Mouse (Mus musculus) WW6 (cell line): Measurements from ENCODE around the gene Zzef1.

Source experiments
- DNase-seq: peaks from one replicate; pipeline ENCODE4 v3.0.0-alpha.2; 2013; ENCODE audit warnings: low read depth, low spot score

The Zzef1 gene

GRCm38 (mm10) chr11:72954216-72954615, 158.2 kb downstream of the Zzef1 start:
- no peak for DNase-seq

- DNase-seq, result no peak
Measured at GRCm38 (mm10) chr11:72955339-72955974, 159.4 kb downstream of the Zzef1 start.

DNA sequence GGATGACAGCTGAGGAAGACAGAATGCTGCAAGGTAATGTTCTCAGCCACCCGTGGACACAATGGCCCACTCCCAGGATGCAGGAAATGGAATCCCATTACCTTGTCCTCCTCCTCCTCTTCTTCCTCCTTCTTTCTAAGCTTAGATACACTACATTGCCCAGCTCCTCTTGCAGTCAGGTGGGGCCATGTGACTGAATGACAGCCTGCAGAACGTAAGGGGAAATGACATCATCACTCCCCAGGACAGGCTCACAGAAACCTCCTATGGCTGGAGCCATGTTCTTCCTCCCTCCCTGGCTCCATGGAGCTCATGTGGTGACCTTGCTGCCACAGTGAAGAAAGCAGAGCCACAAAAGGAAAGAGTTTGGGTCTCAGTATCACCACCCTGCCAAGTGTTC, 161.3 kb downstream of the Zzef1 start:
- DNase-seq, result no peak

DNA sequence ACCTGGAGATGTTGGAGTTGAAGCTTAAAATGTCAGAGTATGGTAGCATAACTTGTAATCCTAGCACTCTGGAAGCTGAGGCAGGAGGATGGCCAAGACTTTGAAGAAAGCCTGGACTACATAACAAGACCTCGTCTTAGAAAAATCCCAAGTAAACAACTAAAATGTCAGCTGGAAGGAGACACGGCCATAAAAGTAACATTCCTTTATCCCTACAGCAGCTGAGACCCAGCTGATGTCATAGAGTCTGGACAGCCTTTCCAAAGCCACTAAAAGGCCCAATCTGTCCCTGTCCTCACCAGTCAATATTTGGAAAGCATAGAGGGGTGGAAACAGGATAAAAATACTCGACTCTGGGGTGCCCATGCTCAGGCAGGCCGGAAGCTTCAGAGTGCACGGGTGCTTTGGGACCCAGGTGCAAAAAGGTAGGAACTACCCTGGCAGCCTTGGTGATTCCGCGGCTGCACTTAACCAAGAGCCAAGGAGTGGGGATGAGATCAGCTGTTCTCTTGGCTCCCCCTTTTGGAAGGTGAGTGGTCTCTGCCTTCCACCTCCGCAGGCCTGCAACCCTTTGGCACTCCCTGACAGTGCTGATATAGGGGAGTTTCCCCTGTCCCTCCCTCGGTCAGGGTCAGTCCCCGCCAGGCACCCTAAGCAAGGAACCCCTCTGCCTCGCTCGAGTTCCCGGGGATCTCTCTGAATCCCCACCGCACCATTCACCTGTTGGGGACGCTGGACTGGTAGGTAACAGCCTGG, 164.1 kb downstream of the Zzef1 start:
- DNase-seq, result no peak

DNA sequence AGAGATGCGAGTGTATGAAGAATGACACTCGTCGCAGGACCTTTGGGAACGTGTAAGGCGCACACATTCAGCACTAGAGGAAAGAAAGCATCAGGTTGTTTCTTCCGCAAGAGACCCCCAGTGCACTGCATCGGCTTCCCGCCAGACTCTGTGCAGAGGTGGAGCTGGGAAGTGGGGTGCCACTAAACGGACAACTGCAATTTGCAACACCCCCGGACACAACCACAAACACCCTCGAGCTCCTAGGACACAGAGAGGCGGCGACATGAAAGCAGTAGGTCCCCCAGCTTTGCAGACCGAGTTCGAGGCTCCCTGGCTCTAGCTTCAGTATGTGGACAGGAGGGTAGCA, 164.7 kb downstream of the Zzef1 start:
- DNase-seq, result no peak

DNA sequence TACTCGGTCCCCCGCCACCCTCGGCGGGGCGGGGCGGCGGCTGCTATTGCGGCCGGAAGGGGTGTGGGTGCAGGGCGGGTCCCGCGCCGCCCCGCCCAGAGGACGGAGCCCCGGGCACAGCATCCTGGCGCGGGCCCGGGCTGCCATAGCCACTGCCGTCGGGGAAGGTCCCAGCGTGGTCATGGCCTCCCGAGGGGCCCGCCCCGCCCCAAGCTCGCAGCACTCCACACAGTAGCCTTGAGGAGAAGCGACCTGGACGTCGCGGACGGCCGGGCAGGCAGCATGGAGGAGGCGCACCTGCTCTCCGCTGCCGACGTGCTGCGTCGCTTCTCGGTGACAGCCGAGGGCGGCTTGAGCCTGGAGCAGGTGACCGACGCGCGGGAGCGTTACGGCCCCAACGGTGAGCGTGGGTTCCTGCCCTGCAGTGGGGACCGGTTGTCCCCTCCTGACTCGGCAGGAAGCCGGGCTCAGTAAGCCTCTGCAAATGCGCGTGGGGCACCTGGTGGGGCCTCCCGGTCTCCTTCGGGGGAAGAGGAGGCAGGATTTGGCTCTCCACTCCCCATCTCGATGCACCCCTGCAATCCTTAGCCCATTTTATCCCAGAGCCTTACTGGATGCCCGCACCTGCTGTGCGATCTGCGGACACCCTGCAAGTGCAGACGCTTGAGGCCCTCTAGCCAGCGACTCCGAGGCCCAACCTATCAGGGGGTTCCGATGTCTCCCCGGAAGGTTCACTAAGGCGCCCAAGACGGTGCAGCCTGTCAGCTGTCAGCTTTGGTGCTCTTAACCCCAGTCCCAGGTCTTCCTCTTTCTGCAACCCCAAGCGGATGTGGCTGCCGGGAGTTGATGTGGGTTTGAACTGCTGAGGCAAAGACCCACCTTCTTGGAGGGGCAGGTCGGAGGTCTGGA, 165.3 kb downstream of the Zzef1 start, which contains the start of gene Atp2a3:
Atp2a3 (plus strand) TSS at position 98 of the 909 bp plus-strand sequence.
- DNase-seq, result no peak

DNA sequence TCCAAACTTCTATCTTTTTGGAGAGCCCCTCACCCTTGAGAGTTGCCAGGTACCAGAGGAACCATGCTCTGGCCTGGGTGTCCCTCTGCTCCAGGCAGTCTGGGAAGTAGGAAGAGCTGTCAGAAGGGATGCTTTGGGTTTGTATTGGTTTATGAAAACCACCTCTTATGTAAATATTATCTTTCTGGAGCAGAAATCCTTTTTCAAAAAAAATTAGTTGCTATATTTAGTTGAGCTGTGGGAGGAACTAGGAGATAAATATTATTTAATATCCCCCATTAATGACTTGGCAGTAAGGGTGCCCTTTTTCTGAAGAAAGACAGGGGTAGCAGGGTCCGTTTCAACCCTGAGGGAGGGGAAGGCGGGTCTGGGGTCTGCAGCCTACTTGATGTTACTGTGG, 166.4 kb downstream of the Zzef1 start:
- DNase-seq, result no peak

GRCm38 (mm10) chr11:72963058-72963788, 167.2 kb downstream of the Zzef1 start:
- no peak for DNase-seq

DNA sequence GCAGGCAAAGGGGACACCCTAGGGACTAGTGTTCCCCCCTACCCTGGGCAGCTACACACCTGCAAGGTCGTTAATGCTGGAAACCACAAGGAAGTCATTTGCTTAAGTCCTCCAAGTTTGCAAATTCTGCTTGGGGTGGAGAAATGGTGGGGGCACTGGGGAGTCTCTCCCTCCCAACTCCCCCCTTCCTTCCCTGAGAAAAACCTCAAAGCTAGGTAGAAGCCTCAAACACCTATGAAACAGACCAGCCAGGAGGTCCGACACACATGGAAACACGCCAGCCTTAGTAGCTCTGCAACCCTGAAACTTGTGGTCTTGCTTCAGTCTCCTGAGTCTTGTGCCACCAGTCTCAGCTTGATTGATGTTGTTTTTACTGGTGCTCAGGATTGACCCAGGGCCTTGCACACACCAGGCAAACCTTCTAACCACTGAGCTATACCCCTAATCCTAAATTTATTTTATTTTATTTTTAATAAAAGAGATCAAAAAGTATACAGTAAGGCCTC, 167.8 kb downstream of the Zzef1 start:
- no peak for DNase-seq

- DNase-seq, result no peak
Measured at GRCm38 (mm10) chr11:72974995-72975503, 179.0 kb downstream of the Zzef1 start.
